Mouse (Mus musculus): ENCODE measurements around the gene Dock8. TPM values are rescaled to one million over a fixed set of nuclear protein-coding genes. Genes with fewer than 3 reads are reported as not detected.
A peak's percentile ranks its signal among the peaks of the same experiment; 100 is the strongest.

The Dock8 gene
- total RNA-seq, 1 experiment from 2014 or later: 92.8 TPM

DNA sequence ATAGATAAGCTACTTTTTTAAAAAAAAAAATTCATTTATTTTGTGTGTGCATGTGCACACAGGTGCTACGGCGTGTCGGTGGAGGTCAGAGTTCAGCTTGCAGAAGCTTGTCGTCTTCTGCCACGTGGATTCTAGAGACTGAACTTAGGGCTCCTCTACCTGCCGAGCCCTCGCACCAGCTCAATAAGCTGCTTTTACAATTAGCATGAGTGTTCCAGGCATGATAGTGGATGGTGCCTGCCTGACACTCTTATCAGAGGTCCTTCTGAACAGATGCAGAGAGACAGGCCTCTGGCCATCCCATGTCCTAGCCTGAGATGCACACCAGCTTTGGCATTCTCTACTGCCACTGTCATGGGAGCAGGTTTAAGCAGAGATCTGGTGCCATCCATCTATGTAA is 55.7 kb downstream of the Dock8 start:
- no peak for ATAC-seq (replicated peaks; ENCODE audit: insufficient number of reproducible peaks, low FRiP score, low TSS enrichment, poor library complexity, severe bottlenecking)

- no peak for ATAC-seq (replicated peaks; ENCODE audit: insufficient number of reproducible peaks, low FRiP score, low TSS enrichment, poor library complexity, severe bottlenecking)
These were observed 56.2 kb downstream of the Dock8 start for GRCm38 (mm10) chr19:25055559-25055958.

DNA sequence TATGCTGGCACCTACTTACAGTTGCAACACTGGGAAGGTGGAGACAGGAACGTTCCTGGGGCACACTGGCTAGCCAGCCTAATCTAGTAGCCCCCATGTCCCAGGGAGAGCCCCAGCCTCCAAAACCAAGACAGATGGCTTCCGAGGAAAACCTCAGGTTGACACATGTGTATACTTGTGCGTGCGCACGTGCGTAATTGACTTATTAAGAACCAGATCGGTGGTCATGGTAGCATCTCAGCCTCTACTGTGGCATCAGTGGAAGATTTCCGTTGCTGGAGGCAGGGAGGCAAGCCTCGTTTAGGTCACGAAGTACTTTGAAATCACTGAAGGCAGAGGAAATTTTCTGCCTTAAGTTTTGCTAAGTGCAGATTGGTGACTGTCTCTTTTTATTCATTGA is 56.9 kb downstream of the Dock8 start:
- ATAC-seq (replicated peaks; ENCODE audit: insufficient number of reproducible peaks, low FRiP score, low TSS enrichment, poor library complexity, severe bottlenecking): no peak

- no peak for ATAC-seq (replicated peaks; ENCODE audit: insufficient number of reproducible peaks, low FRiP score, low TSS enrichment, poor library complexity, severe bottlenecking)
These were observed 58.5 kb downstream of the Dock8 start for GRCm38 (mm10) chr19:25057826-25058225.

GRCm38 (mm10) chr19:25059847-25060364 is 60.6 kb downstream of the Dock8 start:
- ATAC-seq (replicated peaks; ENCODE audit: insufficient number of reproducible peaks, low FRiP score, low TSS enrichment, poor library complexity, severe bottlenecking): no peak

- no peak for ATAC-seq (replicated peaks; ENCODE audit: insufficient number of reproducible peaks, low FRiP score, low TSS enrichment, poor library complexity, severe bottlenecking)
These were observed 61.0 kb downstream of the Dock8 start for GRCm38 (mm10) chr19:25060375-25060774.

GRCm38 (mm10) chr19:25062188-25062856 is 63.0 kb downstream of the Dock8 start:
- ATAC-seq (replicated peaks; ENCODE audit: insufficient number of reproducible peaks, low FRiP score, low TSS enrichment, poor library complexity, severe bottlenecking): no peak

GRCm38 (mm10) chr19:25062857-25063240 is 63.5 kb downstream of the Dock8 start:
- no peak for ATAC-seq (replicated peaks; ENCODE audit: insufficient number of reproducible peaks, low FRiP score, low TSS enrichment, poor library complexity, severe bottlenecking)

DNA sequence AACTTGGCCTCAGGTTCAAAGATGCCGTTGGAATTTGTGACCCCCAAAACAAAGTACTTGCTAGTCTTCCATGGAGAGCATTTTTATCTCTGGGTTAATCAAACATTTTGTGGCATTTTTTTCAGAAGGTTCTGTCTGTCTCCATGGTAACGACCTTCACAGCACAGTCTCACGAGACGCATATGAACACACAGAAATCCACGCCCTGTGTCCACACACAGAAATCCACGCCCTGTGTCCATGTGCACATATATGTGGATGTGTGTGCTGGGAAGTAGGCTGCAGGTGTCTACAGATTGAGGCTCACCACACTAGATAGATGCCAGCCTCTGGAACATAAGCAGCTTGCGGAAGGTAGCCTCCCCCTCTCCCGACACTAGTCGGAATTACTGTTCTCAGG is 66.9 kb downstream of the Dock8 start:
- ATAC-seq (replicated peaks; ENCODE audit: insufficient number of reproducible peaks, low FRiP score, low TSS enrichment, poor library complexity, severe bottlenecking): no peak

DNA sequence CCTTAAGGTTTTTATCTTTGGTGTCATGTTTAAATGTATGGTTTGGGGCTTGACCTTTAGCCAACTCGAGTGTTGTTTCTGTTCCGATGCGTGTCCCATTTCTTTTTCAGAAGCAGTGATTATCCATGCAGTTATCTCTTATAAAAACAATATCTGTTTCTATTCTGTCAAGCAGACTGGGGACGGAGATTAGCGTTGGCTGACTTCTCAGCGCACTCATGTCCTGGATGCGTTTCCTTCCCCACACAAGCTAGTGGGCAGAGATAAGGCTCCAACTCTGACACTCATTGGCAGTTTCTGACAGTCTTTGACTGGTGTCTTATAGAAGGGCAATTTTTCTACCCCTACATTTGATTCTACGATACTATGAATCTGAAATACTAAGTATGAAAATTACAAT is 69.2 kb downstream of the Dock8 start:
- no peak for ATAC-seq (replicated peaks; ENCODE audit: insufficient number of reproducible peaks, low FRiP score, low TSS enrichment, poor library complexity, severe bottlenecking)

DNA sequence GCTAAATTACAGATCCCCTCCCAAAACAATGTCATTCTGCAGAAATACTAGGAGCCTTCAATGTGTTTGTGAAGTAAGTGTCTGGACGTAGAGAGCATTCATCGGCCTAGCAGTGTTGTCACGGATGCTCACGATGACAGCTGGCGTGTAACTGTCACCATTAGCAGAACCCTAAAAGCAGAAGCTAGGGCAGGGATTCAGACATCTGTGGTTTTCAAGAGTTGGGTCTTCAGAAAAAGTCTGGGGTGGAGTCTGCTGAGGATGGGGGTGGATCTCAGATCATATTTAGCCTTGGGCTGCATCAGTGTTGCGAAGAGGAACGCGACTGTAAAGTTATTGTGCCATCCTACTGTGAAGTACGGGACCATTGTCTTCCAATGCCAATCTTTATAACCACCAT is 73.2 kb downstream of the Dock8 start:
- peak; percentile 82 for ATAC-seq (replicated peaks; ENCODE audit: insufficient number of reproducible peaks, low FRiP score, low TSS enrichment, poor library complexity, severe bottlenecking)

DNA sequence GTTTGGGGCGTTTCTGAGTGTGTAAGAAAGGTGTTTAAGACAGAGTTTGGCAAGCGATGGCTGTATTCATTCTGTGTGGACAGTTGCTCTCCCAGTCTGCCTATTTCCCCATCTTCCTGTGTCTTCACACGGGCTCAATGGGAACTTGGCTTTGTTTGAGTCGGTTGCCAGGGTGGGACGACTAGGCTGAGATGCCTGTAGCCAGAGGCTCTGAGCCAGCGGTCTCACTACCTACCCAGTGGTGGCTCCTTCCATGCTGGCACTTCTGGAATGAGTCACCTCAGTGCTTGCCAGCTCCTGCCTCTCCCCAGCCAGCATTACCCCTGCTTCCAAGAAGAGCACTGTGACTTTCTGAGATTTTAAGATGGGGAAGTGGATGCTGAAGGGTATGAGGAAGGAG is 75.4 kb downstream of the Dock8 start:
- ATAC-seq (replicated peaks; ENCODE audit: insufficient number of reproducible peaks, low FRiP score, low TSS enrichment, poor library complexity, severe bottlenecking): peak; percentile 66

DNA sequence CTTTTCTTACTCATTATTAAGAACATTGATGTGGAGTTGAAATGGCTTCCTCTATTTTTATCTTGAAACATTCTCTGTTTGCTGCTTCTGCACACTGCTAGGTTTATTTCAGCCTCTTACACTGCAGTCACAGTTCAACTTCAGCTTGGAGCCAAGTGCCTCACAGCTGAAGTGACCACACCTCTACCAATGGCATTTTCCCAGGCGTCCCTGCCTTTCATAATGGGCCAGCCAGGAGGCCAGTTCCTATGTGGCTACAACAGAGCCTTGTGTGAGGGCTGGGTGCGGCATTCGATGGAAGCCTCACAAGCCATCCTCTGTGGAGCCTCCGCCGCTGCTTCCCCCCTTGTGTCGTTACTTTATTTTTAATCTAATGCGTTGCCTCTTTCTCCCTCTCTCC is 78.3 kb downstream of the Dock8 start:
- no peak for ATAC-seq (replicated peaks; ENCODE audit: insufficient number of reproducible peaks, low FRiP score, low TSS enrichment, poor library complexity, severe bottlenecking)

DNA sequence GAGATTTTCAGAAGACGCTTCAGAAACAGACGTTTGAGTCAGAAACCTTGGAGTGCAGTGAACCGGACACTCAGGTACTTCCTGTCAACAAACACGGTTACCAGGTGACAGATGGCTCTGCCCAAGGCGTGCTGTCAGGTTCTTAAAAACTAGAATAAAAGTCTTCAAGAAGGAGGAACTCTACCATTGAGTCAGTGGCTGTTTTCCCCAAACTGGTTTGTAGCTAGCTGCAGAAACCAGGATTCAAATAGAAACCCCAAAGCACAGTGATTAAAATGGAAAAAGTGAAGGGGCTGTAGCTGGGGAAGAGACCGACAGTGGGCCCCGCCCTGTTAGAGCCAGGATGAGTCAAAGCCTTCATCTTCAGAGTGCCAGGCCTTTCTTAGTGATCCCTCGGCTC is 78.8 kb downstream of the Dock8 start:
- ATAC-seq (replicated peaks; ENCODE audit: insufficient number of reproducible peaks, low FRiP score, low TSS enrichment, poor library complexity, severe bottlenecking): no peak

- no peak for ATAC-seq (replicated peaks; ENCODE audit: insufficient number of reproducible peaks, low FRiP score, low TSS enrichment, poor library complexity, severe bottlenecking)
These were observed 80.8 kb downstream of the Dock8 start for GRCm38 (mm10) chr19:25080166-25080565.

DNA sequence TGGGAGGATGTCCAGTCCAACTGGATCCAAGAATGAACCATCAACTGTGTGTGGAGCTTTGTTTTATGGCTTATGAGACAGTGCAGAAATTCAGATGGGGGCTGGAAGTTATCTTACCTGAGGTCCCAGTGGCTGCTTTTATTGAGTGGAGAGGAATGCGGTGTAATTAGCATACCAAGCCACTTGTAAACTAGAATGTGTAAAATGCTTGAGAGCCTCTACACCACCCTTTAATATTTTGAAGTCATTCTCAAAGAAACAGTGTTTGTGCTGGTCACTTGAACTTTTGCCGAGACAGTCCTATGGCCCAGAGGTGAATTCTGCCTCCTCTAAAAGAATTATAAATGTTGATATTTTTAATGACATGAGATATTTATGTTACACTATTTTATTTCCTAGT is 83.5 kb downstream of the Dock8 start:
- ATAC-seq (replicated peaks; ENCODE audit: insufficient number of reproducible peaks, low FRiP score, low TSS enrichment, poor library complexity, severe bottlenecking): no peak

DNA sequence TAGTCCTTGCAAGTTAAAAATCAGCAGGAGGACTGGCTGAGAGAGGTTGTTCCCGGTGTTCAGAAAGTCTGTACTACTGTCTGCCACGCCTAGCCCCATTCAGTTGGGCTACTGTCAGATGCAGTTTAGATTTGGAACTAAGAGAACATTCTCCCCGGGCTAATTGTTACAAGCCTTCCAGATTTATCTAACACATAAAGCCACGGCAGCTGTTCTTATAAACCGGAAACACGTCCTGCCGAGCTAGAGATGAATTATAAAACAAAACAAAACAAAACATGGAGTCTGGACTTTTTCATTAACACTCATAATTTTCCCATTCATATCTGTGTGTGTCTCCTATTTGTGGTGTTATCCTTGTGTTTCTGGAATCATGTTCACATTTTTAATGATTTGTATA is 87.8 kb downstream of the Dock8 start:
- no peak for ATAC-seq (replicated peaks; ENCODE audit: insufficient number of reproducible peaks, low FRiP score, low TSS enrichment, poor library complexity, severe bottlenecking)

GRCm38 (mm10) chr19:25089746-25090145 is 90.4 kb downstream of the Dock8 start:
- ATAC-seq (replicated peaks; ENCODE audit: insufficient number of reproducible peaks, low FRiP score, low TSS enrichment, poor library complexity, severe bottlenecking): no peak

GRCm38 (mm10) chr19:25095135-25095534 is 95.8 kb downstream of the Dock8 start:
- no peak for ATAC-seq (replicated peaks; ENCODE audit: insufficient number of reproducible peaks, low FRiP score, low TSS enrichment, poor library complexity, severe bottlenecking)

GRCm38 (mm10) chr19:25096316-25096715 is 97.0 kb downstream of the Dock8 start:
- ATAC-seq (replicated peaks; ENCODE audit: insufficient number of reproducible peaks, low FRiP score, low TSS enrichment, poor library complexity, severe bottlenecking): no peak

DNA sequence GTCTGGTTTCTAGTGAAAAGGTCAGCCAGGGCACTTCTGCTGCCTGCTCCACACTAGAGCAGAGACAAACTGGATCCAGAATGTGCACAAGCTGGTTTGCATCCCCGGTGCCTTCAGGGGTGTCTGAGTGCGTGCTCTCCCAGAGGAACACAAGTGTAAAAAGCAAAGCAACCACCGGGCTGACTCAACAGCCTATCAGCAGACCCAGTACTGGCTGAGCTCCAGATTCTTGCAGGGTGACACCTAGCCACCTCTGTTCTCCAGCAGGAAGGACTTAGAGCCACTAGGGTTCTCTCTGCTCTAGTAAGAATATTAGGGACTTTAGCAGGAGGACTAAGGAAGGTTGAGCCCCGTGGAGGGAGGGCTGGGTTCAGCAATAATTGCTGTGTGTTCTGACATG is 97.7 kb downstream of the Dock8 start:
- no peak for ATAC-seq (replicated peaks; ENCODE audit: insufficient number of reproducible peaks, low FRiP score, low TSS enrichment, poor library complexity, severe bottlenecking)

All from monocyte, adult 5-6 weeks (primary cell).